20 mouse cellular contexts compared by ENCODE assay signal in the genomic region with DNA sequence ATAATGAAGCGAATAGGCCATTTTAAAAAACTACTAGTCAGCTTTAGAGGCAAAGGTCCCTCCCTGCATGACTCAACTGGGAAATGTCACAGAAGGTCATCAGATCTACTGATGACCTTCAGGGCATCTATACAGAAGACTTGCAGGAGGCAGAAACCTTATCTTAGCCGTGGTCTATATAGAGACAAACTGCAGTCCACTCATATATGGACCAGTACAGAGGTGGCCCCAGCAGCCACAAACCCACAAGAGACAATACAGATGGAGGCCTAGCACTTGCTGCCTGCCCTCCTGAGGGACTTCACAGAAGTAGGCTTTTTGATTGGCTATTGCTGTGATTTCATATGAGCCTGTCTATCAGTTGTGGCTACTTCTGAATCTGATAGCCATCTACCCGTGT.
A peak's percentile ranks its signal among the peaks of the same experiment; 100 is the strongest.
DNase-seq lines count a peak whose midpoint lies in the region; ATAC-seq and TF ChIP-seq lines count a peak whose summit lies in the region.
"Had no signal": no experiment of that assay in that cellular context is flagged by ENCODE, and none has a peak within 500 bp of the region (broad histone marks: within the 10 kb centered on the region; RNA-seq: fewer than 3 reads in every experiment).

No protein-coding gene starts in this region.

- no peak for ATAC-seq in intestine, embryonic 16.5 days
- ATAC-seq: forebrain, embryonic 13.5 days; forebrain, embryonic 15.5 days; forebrain, postnatal 0 days had no signal

- no peak for TF ChIP-seq RAD21 in CH12.LX (IDR thresholded peaks at IDR 0.05; ENCODE audit: low read depth, low read length)

- TF ChIP-seq CTCF in CH12.LX (conservative IDR thresholded peaks at IDR 0.05 in 1 of 2, IDR thresholded peaks at IDR 0.05 in 1 of 2; ENCODE audit: low read depth in 2 of 2, low read length in 2 of 2), result no peak

- H3K4me2 ChIP-seq in CH12.LX (ENCODE audit: insufficient read depth, low read depth, poor library complexity, severe bottlenecking), result no peak overlapping the region
- no peak overlapping the region for H3K4me2 ChIP-seq in intestine, embryonic 16.5 days (ENCODE audit: low read depth, low read length)
- H3K4me2 ChIP-seq: embryonic facial prominence, embryonic 12.5 days; forebrain, embryonic 13.5 days; forebrain, embryonic 15.5 days had no signal

- no peaks in the 10 kb centered on the region for H3K9me3 ChIP-seq in CH12.LX (replicated peaks; ENCODE audit: low read length)
- H3K9me3 ChIP-seq in intestine, embryonic 16.5 days (ENCODE audit: control insufficient read depth, low read length), result no peaks in the 10 kb centered on the region
- H3K9me3 ChIP-seq: embryonic facial prominence, embryonic 10.5 days; embryonic facial prominence, embryonic 12.5 days; forebrain, embryonic 13.5 days; forebrain, embryonic 15.5 days had no signal

- WGBS in intestine, embryonic 16.5 days, result 80% methylated on average over 3 of the region's 3 CpGs

- H3K4me1 ChIP-seq in CH12.LX (ENCODE audit: control insufficient read depth in 1 of 2, insufficient read depth in 2 of 2), result peaks cover 18 to 47% of the 10 kb centered on the region in 2 experiments
- H3K4me1 ChIP-seq in intestine, embryonic 16.5 days (ENCODE audit: control insufficient read depth, insufficient read depth, low read length), result no peaks in the 10 kb centered on the region

- in situ Hi-C loops in CH12.LX (cut with MboI; ENCODE audit: low pct_ligation_motif_present, low pct_unique_long_range_greater_than_20kb, low sequenced_read_pairs), result loop anchor here (10.0 kb wide), 1 partner anchor 123 kb away; no protein-coding TSS in a partner anchor

- no peak for TF ChIP-seq POLR2A in CH12.LX (IDR thresholded peaks at IDR 0.05; ENCODE audit: low read depth, low read length)

- H3K27me3 ChIP-seq in CH12.LX (replicated peaks), result no peaks in the 10 kb centered on the region
- no peaks in the 10 kb centered on the region for H3K27me3 ChIP-seq in intestine, embryonic 16.5 days (replicated peaks; ENCODE audit: control insufficient read depth, insufficient read depth, low read length)
- H3K27me3 ChIP-seq: embryonic facial prominence, embryonic 12.5 days; forebrain, embryonic 13.5 days; forebrain, embryonic 15.5 days had no signal

- no peak overlapping the region for H3K4me3 ChIP-seq in CH12.LX (replicated peaks in 1 of 3; ENCODE audit: low read depth in 2 of 3, low read length in 2 of 3, poor library complexity in 1 of 3)
- no peak overlapping the region for H3K4me3 ChIP-seq in intestine, embryonic 16.5 days (ENCODE audit: low read length)
- H3K4me3 ChIP-seq: embryonic facial prominence, embryonic 10.5 days; embryonic facial prominence, embryonic 12.5 days; forebrain, embryonic 13.5 days; forebrain, embryonic 15.5 days had no signal

- H3K9ac ChIP-seq in CH12.LX (ENCODE audit: insufficient read depth, low read depth), result no peak overlapping the region
- no peak overlapping the region for H3K9ac ChIP-seq in intestine, embryonic 16.5 days (ENCODE audit: low read depth, low read length)
- H3K9ac ChIP-seq: embryonic facial prominence, embryonic 12.5 days; forebrain, embryonic 13.5 days; forebrain, embryonic 15.5 days; forebrain, postnatal 0 days had no signal

- H3K27ac ChIP-seq in CH12.LX (ENCODE audit: insufficient read depth, low read depth), result no peak overlapping the region
- H3K27ac ChIP-seq in intestine, embryonic 16.5 days (ENCODE audit: low read length), result no peak overlapping the region
- H3K27ac ChIP-seq: embryonic facial prominence, embryonic 10.5 days; embryonic facial prominence, embryonic 12.5 days; forebrain, embryonic 13.5 days; forebrain, embryonic 15.5 days had no signal

- dilution Hi-C loops in CH12.LX (cut with MboI; ENCODE audit: extremely low pct_ligation_motif_present, extremely low pct_unique_long_range_greater_than_20kb, low sequenced_read_pairs), result no loop called here

- H3K36me3 ChIP-seq in CH12.LX (replicated peaks in 1 of 2; ENCODE audit: control insufficient read depth in 1 of 2, insufficient read depth in 1 of 2, low read length in 1 of 2), result no peaks in the 10 kb centered on the region
- no peaks in the 10 kb centered on the region for H3K36me3 ChIP-seq in intestine, embryonic 16.5 days (ENCODE audit: control insufficient read depth, insufficient read depth, low read length)
- H3K36me3 ChIP-seq: embryonic facial prominence, embryonic 10.5 days; embryonic facial prominence, embryonic 12.5 days; forebrain, embryonic 15.5 days had no signal

- no peaks in the 10 kb centered on the region for H3K79me2 ChIP-seq in CH12.LX (replicated peaks; ENCODE audit: control insufficient read depth, extremely low read depth, insufficient read depth, poor library complexity, severe bottlenecking)

- peak; percentile 74 for DNase-seq in heart, adult 11 months
- DNase-seq in heart, adult 9 months (ENCODE audit: low spot score in 2 of 2), result no peak
- DNase-seq in CD4-positive helper T cell, adult 2 months (ENCODE audit: low read depth, low spot score), result peak; percentile 1
- no peak for DNase-seq in CH12.LX (ENCODE audit: extremely low read depth)
- no peak for DNase-seq in layer of hippocampus, postnatal 25 days (ENCODE audit: extremely low spot score in 1 of 2, low spot score in 1 of 2)
- DNase-seq: adrenal gland, adult 8-10 months; adrenal gland, postnatal 14 days; adrenal gland, postnatal 36 days; B cell, adult 2 months; cerebellum, adult 11-12 months; cerebellum, adult 2 months; cerebellum, adult 9-10 months; cerebellum, postnatal 10 days; cerebellum, postnatal 25 days; forebrain, postnatal 0 days had no signal

- TF ChIP-seq EP300 in CH12.LX (IDR thresholded peaks at IDR 0.05; ENCODE audit: low read length), result no peak; the same call in 1 of the 2 replicates

TF ChIP-seq in CH12.LX, 34 proteins besides CTCF, POLR2A, EP300 and RAD21:
- TF ChIP-seq IRF4 (IDR thresholded peaks at IDR 0.05; ENCODE audit: low read depth, low read length) (peak; percentile 50; the same call in 1 of the 2 replicates), MAFK (IDR thresholded peaks at IDR 0.05; ENCODE audit: insufficient replicate concordance, low read length) (peak; percentile 23; the same call in 1 of the 2 replicates), ETS1 (conservative IDR thresholded peaks at IDR 0.05; ENCODE audit: low read depth, low read length) (peak; percentile 19; the same call in 1 of the 2 replicates), RCOR1 (conservative IDR thresholded peaks at IDR 0.05; ENCODE audit: low read depth, low read length) (no peak), TCF12 (IDR thresholded peaks at IDR 0.05; ENCODE audit: low read depth, low read length) (0 out of 2 replicates have a peak, but pooled peaks have one; percentile 22), BHLHE40 (IDR thresholded peaks at IDR 0.05; ENCODE audit: low read depth, low read length) (0 out of 2 replicates have a peak, but pooled peaks have one; percentile 9)

Comparison
In these comparisons a context has a peak if more than half of its experiments do, and no peak if none do; other contexts are left out.
1. DNase-seq: peak in heart, adult 11 months (single experiment) and CD4-positive helper T cell, adult 2 months (single experiment); none in heart, adult 9 months (0 of 2), CH12.LX (single experiment) and layer of hippocampus, postnatal 25 days (0 of 2).